In genomic region chr19:6877965-6878364, GRCm38 (mm10) we compare ENCODE assay signal across 22 mouse cellular contexts. TPM values are rescaled to one million over a fixed set of nuclear protein-coding genes. Genes with fewer than 3 reads are reported as not detected.
DNase-seq lines count a peak whose midpoint lies in the region; TF ChIP-seq lines count a peak whose summit lies in the region.
"Had no signal": no experiment of that assay in that cellular context is flagged by ENCODE, and none has a peak within 500 bp of the region (broad histone marks: within the 10 kb centered on the region; RNA-seq: fewer than 3 reads in every experiment).

No protein-coding gene starts in this region.

- H3K79me2 ChIP-seq in myocyte (ENCODE audit: control insufficient read depth, insufficient read depth) = no peaks in the 10 kb centered on the region

- DNase-seq in heart, adult 11 months = peak; percentile 61
- no peak for DNase-seq in heart, adult 9 months (ENCODE audit: low spot score in 2 of 2)
- DNase-seq in testis, postnatal 10 days (ENCODE audit: low spot score) = peak; percentile 63
- DNase-seq in right cerebral cortex, postnatal 4 days = no peak
- no peak for DNase-seq in urinary bladder, adult 2 months (ENCODE audit: low spot score)
- DNase-seq: adrenal gland, adult 8-10 months; adrenal gland, postnatal 14 days; adrenal gland, postnatal 36 days; B cell, adult 2 months; cerebellum, adult 11-12 months; cerebellum, adult 2 months; cerebellum, adult 9-10 months; cerebellum, postnatal 10 days; cerebellum, postnatal 25 days had no signal

- no peaks in the 10 kb centered on the region for H3K27me3 ChIP-seq in myocyte (ENCODE audit: control insufficient read depth, insufficient read depth, insufficient read length)
- H3K27me3 ChIP-seq: CH12.LX; embryonic facial prominence, embryonic 12.5 days; forebrain, embryonic 13.5 days; forebrain, embryonic 15.5 days; Patski had no signal

- peak overlapping the region; percentile 69 for H3K4me2 ChIP-seq in myocyte (ENCODE audit: low read depth)
- H3K4me2 ChIP-seq: embryonic facial prominence, embryonic 12.5 days; forebrain, embryonic 13.5 days; forebrain, embryonic 15.5 days had no signal

- no peak overlapping the region for H3ac ChIP-seq in myocyte (ENCODE audit: control insufficient read depth, insufficient read length)

- H3K4me3 ChIP-seq in myocyte = no peak overlapping the region
- H3K4me3 ChIP-seq: embryonic facial prominence, embryonic 10.5 days; embryonic facial prominence, embryonic 12.5 days; forebrain, embryonic 13.5 days; forebrain, embryonic 15.5 days had no signal

- H3K36me3 ChIP-seq in myocyte (ENCODE audit: control insufficient read depth, insufficient read depth) = no peaks in the 10 kb centered on the region
- H3K36me3 ChIP-seq: embryonic facial prominence, embryonic 10.5 days; embryonic facial prominence, embryonic 12.5 days; forebrain, embryonic 15.5 days; G1E had no signal

- no peak for TF ChIP-seq POLR2A in myocyte (IDR thresholded peaks at IDR 0.05; ENCODE audit: insufficient read length, low read depth)

TF ChIP-seq in myocyte, 11 proteins besides CTCF, POLR2A, EP300 and RAD21:
- TF ChIP-seq MYOG (IDR thresholded peaks at IDR 0.05; ENCODE audit: control insufficient read depth in 1 of 3, insufficient read depth in 1 of 3, insufficient read length in 2 of 3, low read depth in 2 of 3) (no peak), E2F4 (IDR thresholded peaks at IDR 0.05; ENCODE audit: insufficient read depth) (no peak)

RNA-seq across cellular contexts. Expression of gene Ccdc88b, which starts 20.0 kb away (rescaled TPM):
- polyA plus RNA-seq in myocyte (2012; fragmentation: generic; extraction: Trizol) = 0.23 TPM
- polyA plus RNA-seq in urinary bladder, adult 2 months (2012; rRNA removed) = 2.5 and 3.2 TPM in 2 replicates

RNA-seq across cellular contexts. Expression of gene Trmt112, which starts 31.5 kb away (rescaled TPM):
- polyA plus RNA-seq in myocyte (2012; fragmentation: generic; extraction: Trizol) = 281 TPM
- 114 and 126 TPM in 2 replicates for polyA plus RNA-seq in urinary bladder, adult 2 months (2012; rRNA removed)

RNA-seq across cellular contexts. Expression of gene Prdx5, which starts 31.9 kb away (rescaled TPM):
- 276 TPM for polyA plus RNA-seq in myocyte (2012; fragmentation: generic; extraction: Trizol)
- polyA plus RNA-seq in urinary bladder, adult 2 months (2012; rRNA removed) = 308 and 425 TPM in 2 replicates

RNA-seq across cellular contexts. Expression of gene Rps6ka4, which starts 37.5 kb away (rescaled TPM):
- polyA plus RNA-seq in myocyte (2012; fragmentation: generic; extraction: Trizol) = 47.6 TPM
- polyA plus RNA-seq in urinary bladder, adult 2 months (2012; rRNA removed) = 34.6 and 37.5 TPM in 2 replicates

RNA-seq across cellular contexts. Expression of gene Esrra, which starts 43.6 kb away (rescaled TPM):
- 52.7 TPM for polyA plus RNA-seq in myocyte (2012; fragmentation: generic; extraction: Trizol)
- 55.8 and 59.1 TPM in 2 replicates for polyA plus RNA-seq in urinary bladder, adult 2 months (2012; rRNA removed)

Comparison
In these comparisons a context has a peak if more than half of its experiments do, and no peak if none do; other contexts are left out.
1. DNase-seq: peak in heart, adult 11 months (single experiment) and testis, postnatal 10 days (single experiment); none in heart, adult 9 months (0 of 2), right cerebral cortex, postnatal 4 days (single experiment) and urinary bladder, adult 2 months (single experiment).